Mouse (Mus musculus) kidney, postnatal 0 days (tissue): ENCODE results near the gene Sycn. TPM values are rescaled to one million over a fixed set of nuclear protein-coding genes. Genes with fewer than 3 reads are reported as not detected.
"Not testable (repeated sequence)": the region's sequence is repeated elsewhere in the genome, so short reads cannot be mapped to it uniquely, and the experiment has no call there.

Experiments
- ATAC-seq: fragments of 200-750 bp; cut with Nextera tagmentation; replicated peaks from 2 replicates; pipeline ENCODE4 v1.8.0; 2017; ENCODE audit warnings: low read depth, moderate number of reproducible peaks, moderate TSS enrichment, moderate library complexity; ENCODE audit not compliant: low FRiP score
- DNase-seq: peaks from one replicate; pipeline ENCODE4 v3.0.0-alpha.2; 2016; ENCODE audit warnings: low spot score
- H3K27ac ChIP-seq: fragments of 300-500 bp; sonication (generic); 2 replicates; pipeline ENCODE4 v1.5.1; 2014; ENCODE audit warnings: mild to moderate bottlenecking
- H3K27me3 ChIP-seq: fragments of 300-500 bp; sonication (generic); 2 replicates; pipeline ENCODE4 v1.6.1; 2014; ENCODE audit warnings: low read length, mixed read lengths; ENCODE audit not compliant: insufficient read depth
- H3K36me3 ChIP-seq: fragments of 300-500 bp; sonication (generic); 2 replicates; pipeline ENCODE4 v1.6.1; 2014; ENCODE audit warnings: low read length, mixed read lengths; ENCODE audit not compliant: insufficient read depth
- H3K4me1 ChIP-seq: fragments of 300-500 bp; sonication (generic); replicated peaks from 2 replicates; pipeline ENCODE4 v1.6.1; 2014; ENCODE audit warnings: antibody characterized with exemption, low read length, mixed read lengths; ENCODE audit not compliant: insufficient read depth
- H3K4me2 ChIP-seq: fragments of 300-500 bp; sonication (generic); 2 replicates; pipeline ENCODE4 v1.6.1; 2014; ENCODE audit warnings: mild to moderate bottlenecking, low read length, moderate library complexity, mixed read lengths
- H3K4me3 ChIP-seq: fragments of 300-500 bp; sonication (generic); replicated peaks from 2 replicates; pipeline ENCODE4 v1.5.1; 2014; ENCODE audit warnings: low read depth, low read length
- H3K9ac ChIP-seq: fragments of 300-500 bp; sonication (generic); 2 replicates; pipeline ENCODE4 v1.6.1; 2014; ENCODE audit warnings: low read depth, low read length
- H3K9me3 ChIP-seq: fragments of 300-500 bp; sonication (generic); replicated peaks from 2 replicates; pipeline ENCODE4 v1.6.1; 2016; ENCODE audit warnings: low read length, inconsistent platforms, mixed read lengths
- CTCF ChIP-seq: IDR thresholded peaks from 2 replicates; pipeline ENCODE4 v1.5.1; 2016; ENCODE audit warnings: antibody characterized with exemption, low read depth, mild to moderate bottlenecking, moderate library complexity
- WGBS: fragments of 180-500 bp; shearing (Covaris S2); extraction: QIAGEN DNeasy Blood & Tissue Kit; methylation state at CpG from one replicate; pipeline ENCODE4 v1.1.7; 2014; 5-methylcytosine and 5-hydroxymethylcytosine counted together
- polyA plus RNA-seq: library from polyadenylated mRNA; unstranded; fragments of >200 nt; fragmentation: Nextera tagmentation; extraction: Ambion mirVana; gene quantifications from 2 replicates; pipeline ENCODE4 v1.2.1, GENCODE M21; 2015

Gene Sycn
- polyA plus RNA-seq, 1 experiment from 2014 or later, result 0.45 TPM

DNA sequence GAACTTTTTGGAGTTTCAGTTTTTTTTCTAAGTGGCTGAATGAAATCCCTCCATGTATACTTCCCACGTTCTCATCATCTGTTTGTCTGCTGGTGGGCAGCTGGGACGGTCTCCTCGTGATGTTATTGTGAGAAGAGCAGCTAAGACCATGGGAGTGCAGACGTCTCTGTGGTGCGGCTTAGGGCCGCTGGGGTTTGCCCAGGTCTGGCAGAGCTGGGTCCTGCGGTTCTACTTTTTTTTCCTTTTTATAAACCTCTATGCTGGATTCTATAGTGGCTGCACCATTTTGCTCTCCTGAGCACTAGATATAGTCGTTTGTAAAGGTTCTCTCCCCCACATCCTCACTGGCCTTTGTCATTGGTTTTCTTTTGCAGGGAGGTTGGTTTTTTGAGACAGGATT lies 29.2 kb upstream of the Sycn start:
- Histone ChIP-seq H3K27me3 (no peaks in the 10 kb centered on the region), H3K9ac (no peak overlapping the region), H3K36me3 (no peaks in the 10 kb centered on the region), H3K4me2 (no peak overlapping the region), H3K4me1 (no peaks in the 10 kb centered on the region), H3K4me3 (no peak overlapping the region), H3K27ac (no peak overlapping the region), H3K9me3 (no peaks in the 10 kb centered on the region)
- ATAC-seq (no peak), DNase-seq (no peak)
- WGBS, result 61% methylated on average over 8 of the region's 8 CpGs
- TF ChIP-seq CTCF, result no peak

- not testable (repeated sequence) for ATAC-seq, DNase-seq, H3K4me1 ChIP-seq, H3K9me3 ChIP-seq, H3K4me2 ChIP-seq, H3K9ac ChIP-seq, H3K4me3 ChIP-seq, H3K27ac ChIP-seq, H3K27me3 ChIP-seq, H3K36me3 ChIP-seq
- 77% methylated on average over 4 of the region's 6 CpGs for WGBS
Measured at GRCm38 (mm10) chr7:28522536-28522935, 18.1 kb upstream of the Sycn start, which contains the start of gene Ifnl3. TSS of gene Ifnl3 (plus strand) at chr7:28522836.

DNA sequence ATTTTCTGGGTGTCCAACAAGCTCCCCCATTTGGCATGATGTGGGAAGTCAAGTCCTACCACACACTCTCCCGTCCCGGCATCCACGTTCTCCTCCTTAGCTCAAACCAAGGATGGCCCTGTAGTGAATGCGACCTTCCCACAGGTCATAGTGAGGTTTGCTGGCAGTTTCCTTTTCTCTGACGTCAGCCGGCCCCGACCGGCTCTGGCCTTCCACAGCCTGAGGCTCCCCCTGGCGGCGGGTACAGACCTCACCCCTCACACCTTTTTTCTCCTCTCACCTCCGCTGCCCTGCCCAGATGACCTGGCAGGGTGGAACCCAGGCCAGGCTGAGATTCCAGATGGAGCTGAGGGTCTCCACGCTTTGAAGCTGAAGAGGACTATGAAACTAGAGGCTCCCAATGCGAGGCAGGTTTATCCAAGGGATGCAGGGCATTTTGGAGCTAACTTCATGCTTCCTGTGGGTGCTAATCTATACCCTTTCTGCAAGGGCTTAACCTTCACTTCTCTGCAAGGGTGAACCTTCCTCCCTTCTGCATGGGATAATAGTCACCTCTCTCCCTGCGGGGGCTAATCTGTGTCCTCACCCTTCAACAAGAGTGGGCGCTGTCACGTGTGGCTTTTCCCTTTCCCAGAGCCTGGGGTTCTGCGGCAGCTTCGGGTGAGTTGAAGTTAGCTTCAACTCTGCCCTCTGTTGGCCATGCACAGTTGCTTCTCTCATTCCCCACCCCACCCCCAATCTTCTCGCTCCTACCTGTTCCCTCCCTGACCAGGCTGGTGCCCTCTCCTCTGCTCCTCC lies 12.6 kb upstream of the Sycn start:
- DNase-seq (peak; percentile 89), ATAC-seq (peak; percentile 64; the same call in 1 of the 2 replicates)
- no peak overlapping the region for H3K4me2 ChIP-seq
- no peaks in the 10 kb centered on the region for H3K27me3 ChIP-seq
- H3K27ac ChIP-seq, result no peak overlapping the region
- H3K9ac ChIP-seq, result no peak overlapping the region
- H3K4me3 ChIP-seq, result no peak overlapping the region
- 9% methylated on average over 19 of the region's 19 CpGs for WGBS
- peak; percentile 92 for TF ChIP-seq CTCF
- H3K36me3 ChIP-seq, result no peaks in the 10 kb centered on the region
- H3K9me3 ChIP-seq, result no peaks in the 10 kb centered on the region
- H3K4me1 ChIP-seq, result no peaks in the 10 kb centered on the region

DNA sequence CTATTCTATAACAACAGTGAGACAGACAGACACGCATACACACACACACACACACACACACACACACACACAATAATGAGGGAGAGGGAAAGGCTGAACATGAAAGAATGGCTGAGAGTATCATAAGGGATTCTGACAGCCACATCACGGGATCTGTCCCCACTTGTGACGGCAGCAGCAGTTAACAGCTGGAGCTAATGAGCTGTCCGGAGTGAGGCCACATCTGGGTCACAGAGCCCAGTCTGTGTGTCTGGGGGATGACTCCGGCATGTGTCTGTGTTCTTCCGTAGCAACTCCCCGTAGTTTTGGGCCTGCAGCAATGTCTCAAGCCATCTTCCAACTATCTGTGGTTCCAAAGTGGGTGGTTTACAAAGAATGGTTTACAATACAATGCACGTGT lies 8.7 kb upstream of the Sycn start:
- ATAC-seq (0 out of 2 replicates have a peak, but pooled peaks have one; percentile 34), DNase-seq (peak; percentile 44)
- Histone ChIP-seq H3K9ac (no peak overlapping the region), H3K27ac (no peak overlapping the region), H3K9me3 (no peaks in the 10 kb centered on the region), H3K27me3 (no peaks in the 10 kb centered on the region), H3K4me3 (no peak overlapping the region), H3K36me3 (no peaks in the 10 kb centered on the region), H3K4me2 (no peak overlapping the region), H3K4me1 (no peaks in the 10 kb centered on the region)
- 45% methylated on average over 8 of the region's 8 CpGs for WGBS
- no peak for TF ChIP-seq CTCF

DNA sequence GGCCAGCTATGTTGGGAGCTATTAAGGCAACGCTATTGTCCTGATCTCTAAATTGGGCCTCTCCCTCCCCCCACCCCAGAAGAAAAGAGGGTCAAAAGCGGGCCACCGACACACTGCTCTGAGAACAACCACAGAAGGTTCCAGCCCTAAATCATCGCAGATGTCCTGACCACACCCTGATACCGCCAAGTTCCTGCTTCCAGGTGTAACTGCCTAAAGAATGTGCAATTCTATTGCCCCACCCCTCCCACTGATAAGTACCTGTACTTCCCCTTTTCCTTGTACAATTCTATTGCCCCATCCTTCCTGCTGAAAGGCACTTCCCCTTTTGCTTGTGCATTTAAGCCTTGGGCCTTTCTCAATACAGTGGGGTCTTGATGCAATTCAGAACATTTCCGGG lies 1.8 kb upstream of the Sycn start:
- WGBS, result 92% methylated on average over 6 of the region's 6 CpGs
- not testable (repeated sequence) for DNase-seq, H3K9ac ChIP-seq, H3K36me3 ChIP-seq, H3K4me2 ChIP-seq, H3K27ac ChIP-seq, ATAC-seq, H3K4me1 ChIP-seq, H3K9me3 ChIP-seq, H3K27me3 ChIP-seq, H3K4me3 ChIP-seq

DNA sequence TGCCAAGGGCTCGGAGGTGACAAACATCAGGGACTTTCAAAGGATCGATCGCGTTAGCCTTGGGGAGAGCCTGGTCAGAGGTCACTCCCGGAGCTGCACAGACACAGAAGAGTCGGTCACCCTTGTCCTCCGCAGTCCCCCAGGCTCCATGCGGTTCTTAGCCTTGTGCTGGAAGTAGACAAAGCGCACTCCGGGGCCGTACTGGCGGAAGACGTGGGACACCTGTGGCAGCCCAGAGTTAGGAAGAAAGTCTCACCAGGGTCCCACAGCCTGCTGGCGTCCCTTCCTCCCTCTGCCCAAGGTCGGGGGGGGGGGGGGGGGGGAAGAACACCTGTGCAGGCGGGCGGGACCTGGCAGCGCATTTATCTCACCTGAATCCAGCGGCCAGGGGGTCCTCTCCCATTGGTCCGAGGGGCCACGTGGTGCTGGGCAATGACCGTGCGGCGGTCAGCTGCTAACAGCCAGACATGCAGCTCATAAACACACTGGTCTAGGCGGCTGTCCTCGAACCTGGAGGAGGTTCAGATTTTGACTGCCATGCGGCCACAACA lies 3.4 kb downstream of the Sycn start:
- no peak overlapping the region for H3K27ac ChIP-seq
- H3K4me1 ChIP-seq, result peaks cover 6% of the 10 kb centered on the region; the same call in 1 of the 2 replicates
- H3K4me2 ChIP-seq, result peak overlapping the region; percentile 45
- no peaks in the 10 kb centered on the region for H3K9me3 ChIP-seq
- H3K36me3 ChIP-seq, result no peaks in the 10 kb centered on the region
- no peak for TF ChIP-seq CTCF
- ATAC-seq (peak; percentile 53; the same call in 1 of the 2 replicates), DNase-seq (no peak)
- H3K4me3 ChIP-seq, result 0 out of 2 replicates have a peak overlapping the region, but pooled peaks have one; percentile 16
- H3K27me3 ChIP-seq, result peaks cover 17% of the 10 kb centered on the region
- 4% methylated on average over 22 of the region's 27 CpGs for WGBS
- 0 out of 2 replicates have a peak overlapping the region, but pooled peaks have one; percentile 13 for H3K9ac ChIP-seq
